Mouse (Mus musculus): Measurements from ENCODE around the gene Lrrc72. TPM values are rescaled to one million over a fixed set of nuclear protein-coding genes. Genes with fewer than 3 reads are reported as not detected.

Gene Lrrc72
- total RNA-seq, 2 experiments from 2014 or later = not detected

GRCm38 (mm10) chr12:36194976-36195375, 58.2 kb downstream of the Lrrc72 start:
- DNase-seq (ENCODE audit: low spot score in 2 of 2) = no peak

GRCm38 (mm10) chr12:36190343-36190742, 62.9 kb downstream of the Lrrc72 start:
- DNase-seq (ENCODE audit: low spot score in 2 of 2) = no peak

GRCm38 (mm10) chr12:36189610-36190009, 63.6 kb downstream of the Lrrc72 start:
- no peak for DNase-seq (ENCODE audit: low spot score in 2 of 2)

GRCm38 (mm10) chr12:36187081-36187480, 66.1 kb downstream of the Lrrc72 start:
- no peak for DNase-seq (ENCODE audit: low spot score in 2 of 2)

- DNase-seq (ENCODE audit: low spot score in 2 of 2) = no peak
Observed at GRCm38 (mm10) chr12:36182570-36182969, 70.6 kb downstream of the Lrrc72 start.

- no peak for DNase-seq (ENCODE audit: low spot score in 2 of 2)
Observed at GRCm38 (mm10) chr12:36177227-36177626, 76.0 kb downstream of the Lrrc72 start.

- DNase-seq (ENCODE audit: low spot score in 2 of 2) = no peak
Observed at GRCm38 (mm10) chr12:36165299-36165698, 87.9 kb downstream of the Lrrc72 start.

- no peak for DNase-seq (ENCODE audit: low spot score in 2 of 2)
Observed at GRCm38 (mm10) chr12:36164126-36164791, 88.9 kb downstream of the Lrrc72 start.

Other genes with a start within 250 kb of the Lrrc72 start
- 100 to 1,000 TPM; 201 to 208 TPM for gene Tspan13, start 210.9 kb downstream of the Lrrc72 start, total RNA-seq (2021)
- 10 to 100 TPM; 53.3 to 57.0 TPM for gene Ankmy2, start 96.3 kb downstream of the Lrrc72 start, total RNA-seq (2021)
- gene Bzw2, start 95.3 kb downstream of the Lrrc72 start, total RNA-seq (2021) = 10 to 100 TPM; 45.6 to 51.7 TPM
- gene Sostdc1, start 60.7 kb upstream of the Lrrc72 start, total RNA-seq (2021) = 1 to 10 TPM; 1.1 to 1.4 TPM
- 10 to 100 TPM; 11.4 to 12.6 TPM for gene Ispd, start 128.1 kb upstream of the Lrrc72 start, total RNA-seq (2021)
- 1 to 10 TPM; 1.6 to 2.5 TPM for gene D630036H23Rik, start 128.8 kb upstream of the Lrrc72 start, total RNA-seq (2021)